Mouse (Mus musculus) spleen, postnatal 36 days (tissue): ENCODE data around the gene Fscn2.

Source experiments
- DNase-seq, 2 experiments: peaks; one replicate each; pipeline ENCODE4 v3.0.0; 2022; ENCODE audit warnings: low spot score in 2 of 2, mixed read lengths in 1 of 2

Gene Fscn2

DNA sequence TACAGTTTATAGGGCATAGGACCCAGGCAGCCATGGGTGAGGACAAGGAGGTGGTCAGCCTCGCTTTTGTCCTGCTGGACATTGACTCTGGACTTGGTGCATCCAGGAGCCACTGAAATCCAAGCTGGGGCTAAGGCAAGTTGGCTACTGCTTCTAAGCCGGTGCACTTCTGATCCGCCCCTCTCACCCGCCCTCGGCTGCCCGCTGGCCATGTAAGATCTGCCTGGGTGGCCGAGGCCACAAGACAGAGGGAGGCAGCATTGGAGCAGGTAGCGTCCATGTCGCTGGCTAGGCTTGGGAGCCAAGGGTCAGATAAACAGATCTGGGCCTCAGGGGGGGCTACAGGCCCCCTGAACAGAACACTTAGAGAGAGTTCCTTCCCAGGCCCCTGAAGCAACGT is at the start of gene Fscn2:
Fscn2 (plus strand) TSS at position 240 of the 400 bp plus-strand sequence.
- DNase-seq = no peak

DNA sequence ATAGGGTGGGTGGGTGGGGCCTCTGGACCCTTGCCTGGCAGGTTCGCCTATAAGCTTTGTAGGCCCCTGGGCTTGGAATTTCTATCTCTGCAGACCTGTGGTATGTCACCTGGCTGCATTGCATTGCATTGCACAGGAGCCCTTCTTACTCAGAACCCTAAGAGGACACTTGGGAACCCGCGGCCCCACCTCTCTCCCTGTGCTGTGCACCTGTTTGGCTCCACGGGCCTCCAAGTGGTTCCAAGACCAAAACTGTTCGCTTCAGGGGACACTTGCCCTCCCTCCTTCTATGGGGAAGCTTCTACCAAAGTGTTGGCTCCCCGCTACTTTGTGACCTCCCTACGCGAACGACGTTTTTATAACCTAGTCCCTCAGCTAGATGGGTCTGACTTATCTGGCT is 49.8 kb upstream of the Fscn2 start:
- no peak for DNase-seq

DNA sequence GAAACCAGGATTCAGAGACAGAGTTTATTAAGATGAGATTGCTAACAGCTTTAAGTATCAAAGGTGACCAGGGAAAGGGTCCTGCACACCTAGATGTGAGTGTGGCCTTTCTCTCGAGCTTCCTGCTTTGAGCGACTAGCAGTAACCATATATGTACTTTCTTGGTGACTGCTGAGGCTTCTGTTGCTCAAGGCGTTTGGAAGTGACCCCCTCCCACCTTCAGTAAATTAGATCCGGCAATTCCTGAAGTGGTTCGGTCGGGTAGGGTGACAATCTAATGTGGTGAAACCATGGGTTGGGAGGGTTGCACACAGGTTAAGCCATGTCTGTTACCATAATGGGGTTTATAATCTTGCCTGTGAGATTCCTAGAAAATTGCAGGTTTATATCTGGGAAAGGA is 49.3 kb upstream of the Fscn2 start:
- no peak for DNase-seq

DNA sequence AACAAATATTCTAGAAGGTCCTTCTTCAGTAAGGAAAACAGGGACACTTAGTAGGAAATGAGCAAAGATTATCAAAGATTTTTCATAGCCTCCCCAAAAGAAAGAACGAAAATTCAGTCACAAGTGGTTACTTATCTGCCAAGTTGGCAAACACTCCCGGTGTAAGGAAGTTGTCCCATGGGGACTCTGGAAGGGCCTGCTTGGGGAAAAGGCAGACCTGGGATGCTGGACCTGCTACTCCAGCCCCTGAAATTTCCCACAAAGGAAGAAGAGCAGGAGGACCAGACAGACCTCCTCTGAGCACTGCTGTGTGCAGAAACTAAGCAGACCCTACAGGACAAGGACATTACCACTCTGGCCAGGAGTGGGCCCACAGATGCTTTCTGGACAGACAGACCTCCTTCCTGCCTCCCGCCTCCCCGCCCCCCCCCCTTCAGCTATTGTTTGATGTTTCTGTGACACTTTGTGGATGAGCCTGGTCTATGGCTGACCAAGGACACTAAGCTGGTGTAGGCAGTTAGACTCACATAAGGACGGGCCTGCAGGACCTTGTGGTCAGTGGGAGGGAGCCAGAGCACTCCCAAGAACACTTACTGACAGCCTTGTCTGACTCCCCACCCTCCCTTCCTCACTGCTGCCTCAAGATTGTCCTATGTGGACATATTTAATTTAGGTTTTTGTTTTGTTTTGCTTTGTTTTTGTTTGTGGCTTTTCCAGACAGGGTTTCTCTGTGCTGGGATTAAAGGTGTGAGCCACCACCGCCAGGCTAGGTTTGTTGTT is 47.2 kb upstream of the Fscn2 start:
- no peak for DNase-seq

DNA sequence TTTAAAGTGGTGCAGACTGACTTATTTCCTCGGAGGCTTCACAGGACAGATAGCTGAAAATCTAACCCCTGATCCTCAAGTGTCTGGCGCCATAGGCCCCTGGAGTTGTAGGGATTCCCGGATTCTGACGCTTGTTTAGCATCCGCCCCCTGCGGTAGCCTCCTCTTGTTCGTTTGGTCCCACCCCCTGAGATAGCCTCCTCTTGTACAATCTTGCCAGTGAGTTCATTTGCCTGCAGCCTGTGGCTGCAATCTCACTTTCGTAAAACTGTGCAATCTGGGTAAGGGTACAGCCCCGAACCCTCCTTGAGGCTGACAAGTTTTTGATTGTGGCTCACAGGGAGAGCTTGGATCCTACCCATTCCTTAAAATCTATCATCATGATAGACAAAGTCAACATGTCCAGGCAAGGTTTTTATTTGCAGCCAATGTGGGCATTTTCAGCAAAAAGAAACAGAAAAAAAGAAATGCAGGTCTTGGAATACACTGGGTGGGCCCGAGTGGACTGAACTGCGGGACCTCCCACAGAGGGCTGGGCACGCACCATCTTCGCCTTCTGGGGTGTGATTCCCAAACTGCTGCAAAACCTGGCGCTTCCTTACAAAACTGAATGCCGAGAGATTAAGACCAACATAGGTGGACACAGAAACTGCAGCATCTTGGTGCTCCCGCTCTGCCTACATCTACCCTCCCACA is 46.5 kb upstream of the Fscn2 start:
- no peak for DNase-seq

DNA sequence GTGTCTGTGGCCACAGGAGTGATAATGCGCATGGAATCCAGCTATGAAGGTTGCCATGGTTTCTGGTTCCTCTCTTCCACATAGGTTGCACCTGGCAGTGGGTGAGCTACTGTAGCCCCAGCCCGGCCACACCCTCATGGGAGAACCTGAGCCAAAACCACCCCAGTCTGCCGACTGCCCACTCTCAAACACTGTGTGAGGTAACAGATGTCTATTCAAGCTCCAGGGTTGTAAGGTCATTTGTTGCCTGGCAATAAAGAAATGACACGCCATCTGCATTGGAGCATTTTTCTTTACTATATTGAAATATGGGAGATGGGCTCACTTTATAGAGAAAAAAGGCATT is 45.9 kb upstream of the Fscn2 start:
- DNase-seq = no peak

DNA sequence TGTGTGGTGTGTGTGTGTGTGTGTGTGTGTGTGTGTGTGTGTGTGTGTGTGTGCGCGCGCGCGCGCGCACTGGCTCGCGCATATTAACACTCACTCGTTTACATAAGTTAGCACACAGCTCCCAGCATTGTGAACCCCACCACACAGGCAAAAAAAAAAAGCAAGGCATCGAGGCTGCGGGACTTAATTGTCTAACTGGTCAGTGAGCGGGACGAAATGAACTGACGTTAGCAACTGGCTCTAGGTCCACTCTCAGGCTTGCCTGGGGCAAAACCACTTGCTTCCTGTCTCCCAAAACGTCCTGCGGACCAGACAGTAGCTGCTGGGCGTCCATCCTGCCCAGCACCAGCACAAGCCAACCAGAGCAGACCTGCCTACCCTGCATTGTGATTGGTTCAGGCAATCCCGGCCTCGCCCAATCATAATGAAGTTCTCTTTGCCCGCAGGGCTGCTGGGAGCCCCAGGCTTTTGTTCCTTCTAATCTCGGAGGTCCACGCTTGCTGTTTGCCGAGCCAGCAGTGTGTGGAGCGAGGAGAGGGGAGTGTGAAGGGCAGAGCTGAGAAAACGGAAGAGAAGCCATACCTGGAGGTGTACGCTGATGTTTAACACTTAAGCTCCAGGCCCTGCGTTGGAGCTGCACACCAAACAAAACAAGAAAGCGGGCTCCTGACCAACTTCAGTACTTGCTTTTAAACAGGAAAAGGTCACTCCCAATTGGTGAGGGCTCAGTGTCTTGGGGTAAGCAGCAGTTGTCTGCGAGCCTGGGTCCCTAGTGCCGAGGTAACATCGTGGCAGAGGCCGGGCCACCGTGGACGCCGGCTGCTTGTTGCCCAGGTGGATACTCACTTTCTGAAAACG is 45.3 kb upstream of the Fscn2 start:
- peak; percentile 91 to 92 for DNase-seq

DNA sequence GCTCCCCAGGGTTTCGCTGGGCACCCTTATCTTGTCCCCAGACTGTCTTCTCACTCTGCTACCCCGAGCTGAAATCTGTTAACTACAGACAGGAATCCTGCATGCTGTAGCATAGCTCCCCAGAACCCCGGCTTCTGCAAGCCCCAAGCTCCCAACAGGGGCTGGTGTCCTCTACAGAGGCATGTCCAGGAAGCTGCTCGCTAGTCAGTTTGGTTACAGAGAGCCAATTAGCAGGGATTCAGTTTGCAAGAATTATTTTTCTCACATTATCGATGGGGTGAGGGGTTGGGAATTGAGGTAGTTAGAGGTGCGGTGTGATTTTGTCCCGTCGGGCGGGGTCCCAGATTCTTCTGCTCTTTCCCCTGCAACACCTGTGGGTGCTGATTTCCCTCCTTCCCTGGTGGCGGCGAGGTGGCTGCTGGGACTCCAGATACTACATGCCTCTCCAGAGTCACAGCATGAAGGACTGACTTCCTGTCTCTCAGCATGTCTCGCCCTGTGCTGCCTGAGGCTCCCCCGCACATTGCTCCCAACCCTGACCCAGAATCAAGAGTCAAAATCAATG is 44.6 kb upstream of the Fscn2 start:
- DNase-seq = no peak

DNA sequence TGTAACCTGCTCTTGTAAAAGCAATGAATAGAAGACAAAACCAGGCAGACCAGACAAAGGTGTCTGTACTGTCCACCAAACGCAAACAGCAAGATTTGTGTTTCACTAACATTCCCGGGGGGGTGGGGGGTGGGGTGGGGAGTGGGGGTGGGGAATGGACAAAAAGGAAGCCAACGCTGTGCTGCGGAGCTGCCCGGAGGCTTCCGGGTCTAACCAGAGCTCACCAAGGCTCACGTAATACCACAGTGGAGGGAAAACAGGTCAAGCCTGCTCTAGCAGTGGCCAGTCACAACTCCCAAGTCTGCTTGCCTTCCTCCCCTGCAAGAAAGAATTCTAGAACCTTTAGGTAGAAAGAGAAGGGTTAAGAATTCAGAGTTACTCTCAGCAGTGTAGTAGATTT is 43.9 kb upstream of the Fscn2 start:
- DNase-seq = no peak

DNA sequence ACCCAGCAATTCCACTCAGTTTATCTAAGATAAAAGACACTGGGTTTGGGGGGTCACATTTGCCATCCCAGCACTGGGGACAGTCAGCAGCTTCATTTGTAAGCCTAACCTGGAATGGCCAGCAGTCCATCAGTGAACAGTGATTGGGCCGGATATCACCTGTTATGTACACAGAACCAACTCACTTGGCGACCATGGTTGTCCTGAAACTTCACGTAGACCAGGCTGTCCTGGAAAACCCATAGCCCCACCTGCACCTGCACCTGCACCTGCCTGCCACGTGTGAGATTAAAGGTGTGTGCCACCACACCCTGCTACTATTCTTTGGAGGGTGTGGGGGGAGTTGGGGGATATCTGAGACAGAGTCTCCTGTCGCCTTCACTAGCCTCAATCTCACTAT is 42.0 kb upstream of the Fscn2 start:
- no peak for DNase-seq

DNA sequence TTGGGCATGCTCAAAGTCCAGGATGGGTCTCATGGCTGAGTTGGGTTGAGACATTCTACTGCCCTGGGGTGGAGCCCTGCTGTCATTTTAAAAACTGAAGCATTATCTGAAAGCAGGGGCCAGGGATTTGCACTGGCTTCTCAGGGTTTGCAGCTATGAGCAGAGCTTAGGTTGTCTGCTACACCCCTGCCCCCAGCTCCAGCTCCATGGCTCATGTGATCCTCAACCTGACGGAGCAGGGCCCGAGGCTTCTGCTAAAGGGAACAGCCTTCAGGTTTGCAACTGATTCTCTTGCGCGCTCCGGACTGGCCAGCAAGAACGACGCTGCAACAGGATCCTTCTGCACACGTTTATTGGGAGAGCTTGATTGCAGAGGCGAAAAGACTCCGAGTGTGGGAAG is 41.2 kb upstream of the Fscn2 start:
- DNase-seq = no peak

DNA sequence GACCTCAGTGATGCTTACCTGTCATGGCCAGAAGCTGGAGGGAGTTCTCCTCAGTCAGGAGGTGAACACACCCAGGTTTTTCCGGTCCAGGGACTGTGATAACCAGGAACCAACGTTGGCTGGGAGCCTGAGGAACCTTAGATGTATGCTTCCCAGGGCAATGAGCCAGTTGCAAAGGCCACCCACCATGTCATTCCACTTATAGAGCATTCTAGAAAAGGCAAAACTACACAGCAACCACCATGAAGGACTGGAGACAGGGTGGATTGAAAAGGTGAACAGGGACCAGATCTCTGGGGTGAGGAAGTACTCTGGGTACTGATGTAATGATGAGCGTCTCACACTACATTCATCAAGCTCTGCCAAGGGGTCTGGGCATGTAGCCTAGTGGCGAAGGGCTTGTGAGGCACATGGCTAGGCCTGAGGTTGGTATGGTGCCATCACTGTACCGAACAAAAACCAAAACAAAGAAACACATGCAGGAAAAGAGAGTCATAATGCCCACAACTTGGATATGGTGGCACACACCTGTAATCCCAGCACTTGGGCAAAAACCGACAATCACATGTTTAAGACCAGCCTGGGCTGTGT is 25.8 kb upstream of the Fscn2 start:
- DNase-seq = no peak

DNA sequence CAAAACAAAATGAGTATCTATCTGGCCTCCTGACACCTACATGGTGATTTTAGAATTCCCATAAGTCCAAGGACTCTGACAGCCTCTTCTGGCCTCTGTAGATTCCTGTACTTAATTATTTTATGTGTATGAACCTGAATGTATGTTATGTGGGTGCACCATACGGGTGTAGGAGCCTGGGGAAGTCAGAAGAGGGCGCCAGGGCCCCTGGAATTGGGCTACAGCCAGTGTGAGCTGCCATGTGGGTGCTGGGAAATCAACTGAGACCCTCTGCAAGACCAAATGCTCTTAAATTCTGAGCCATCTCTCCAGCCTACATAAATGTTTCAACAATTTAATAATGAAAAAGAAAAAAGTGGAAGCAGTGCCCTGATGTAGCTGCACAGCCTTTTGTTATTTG is 23.9 kb upstream of the Fscn2 start:
- no peak for DNase-seq

DNA sequence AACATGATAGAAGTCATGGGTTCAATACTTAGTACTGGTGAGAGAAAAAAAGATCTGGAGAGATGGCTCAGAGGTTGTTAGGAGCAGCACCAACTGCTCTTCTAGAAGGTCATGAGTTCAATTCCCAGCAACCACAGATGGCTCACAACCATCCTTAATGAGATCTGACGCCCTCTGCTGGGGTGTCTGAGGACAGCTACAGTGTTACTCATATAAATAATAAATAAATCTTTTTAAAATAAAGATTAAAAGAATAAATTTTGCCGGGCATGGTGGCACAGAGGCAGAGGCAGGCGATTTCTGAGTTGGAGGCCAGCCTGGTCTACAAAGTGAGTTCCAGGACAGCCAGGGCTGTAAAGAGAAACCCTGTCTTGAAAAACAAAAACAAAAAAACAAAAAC is 22.5 kb upstream of the Fscn2 start:
- DNase-seq = no peak

DNA sequence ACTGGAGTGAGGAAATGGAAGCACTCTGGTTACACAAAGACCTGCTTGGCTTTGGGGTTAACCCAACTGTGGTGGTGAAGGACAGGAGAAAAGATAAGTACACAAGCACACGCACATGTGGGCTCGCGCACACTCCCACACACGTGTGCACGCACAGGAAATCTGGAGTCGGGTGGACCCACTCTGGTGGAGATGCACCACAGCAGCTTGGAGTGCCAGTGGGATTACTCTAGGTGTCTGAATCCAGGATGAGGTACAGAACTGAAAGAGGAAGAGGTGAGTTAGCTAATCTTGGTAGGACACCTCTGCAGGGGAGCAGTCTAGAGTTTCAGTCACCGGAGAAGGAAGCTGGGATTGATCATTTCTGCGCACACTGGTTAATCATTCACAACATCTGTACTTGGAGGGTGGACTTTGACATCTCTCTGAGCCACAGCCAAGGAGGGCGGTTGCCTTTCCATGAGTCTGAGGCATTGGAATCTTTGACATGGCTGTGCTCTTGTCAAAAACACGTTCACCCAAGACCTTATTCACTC is 21.3 kb upstream of the Fscn2 start:
- no peak for DNase-seq

DNA sequence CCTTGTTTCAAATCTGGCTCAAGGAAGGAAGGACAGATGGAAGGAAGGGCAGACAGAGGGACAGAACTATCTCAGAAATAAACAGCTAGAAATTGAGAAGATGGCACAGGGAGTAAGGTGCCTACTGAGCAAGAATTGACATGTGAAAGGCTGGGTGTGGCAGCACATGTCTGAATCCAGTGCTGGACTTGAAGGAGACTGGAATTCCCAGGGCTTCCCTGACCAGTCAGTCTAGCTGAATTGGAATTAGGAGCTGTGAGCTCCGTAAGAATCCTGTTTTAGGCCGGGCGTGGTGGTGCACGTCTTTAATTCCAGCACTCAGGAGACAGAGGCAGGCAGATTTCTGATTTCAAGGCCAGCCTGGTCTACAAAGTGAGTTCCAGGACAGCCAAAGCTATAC is 19.7 kb upstream of the Fscn2 start:
- DNase-seq = no peak

DNA sequence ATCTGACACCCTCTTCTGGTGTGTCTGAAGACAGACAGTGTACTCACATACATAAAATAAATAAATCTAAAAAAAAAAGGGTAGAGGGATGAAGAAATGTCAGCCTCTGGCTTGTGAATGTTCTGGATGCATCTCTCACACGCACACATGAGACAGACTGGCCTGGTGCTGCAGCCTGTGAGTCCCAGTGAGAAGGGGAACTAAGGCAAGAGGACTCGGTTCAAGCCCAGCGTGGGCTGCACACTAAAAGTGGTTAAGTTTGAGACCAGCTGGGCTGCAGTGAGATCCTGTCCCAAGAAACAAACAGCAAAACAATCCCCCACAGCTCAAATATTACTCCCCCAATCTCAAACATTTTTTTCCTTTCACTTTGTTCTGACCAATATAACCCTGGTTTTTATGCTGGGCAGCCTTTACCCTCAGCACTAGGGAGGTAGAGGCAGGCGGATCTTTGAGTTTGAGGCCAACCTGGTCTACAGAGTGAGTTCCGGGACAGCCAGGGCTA is 18.6 kb upstream of the Fscn2 start:
- no peak for DNase-seq

DNA sequence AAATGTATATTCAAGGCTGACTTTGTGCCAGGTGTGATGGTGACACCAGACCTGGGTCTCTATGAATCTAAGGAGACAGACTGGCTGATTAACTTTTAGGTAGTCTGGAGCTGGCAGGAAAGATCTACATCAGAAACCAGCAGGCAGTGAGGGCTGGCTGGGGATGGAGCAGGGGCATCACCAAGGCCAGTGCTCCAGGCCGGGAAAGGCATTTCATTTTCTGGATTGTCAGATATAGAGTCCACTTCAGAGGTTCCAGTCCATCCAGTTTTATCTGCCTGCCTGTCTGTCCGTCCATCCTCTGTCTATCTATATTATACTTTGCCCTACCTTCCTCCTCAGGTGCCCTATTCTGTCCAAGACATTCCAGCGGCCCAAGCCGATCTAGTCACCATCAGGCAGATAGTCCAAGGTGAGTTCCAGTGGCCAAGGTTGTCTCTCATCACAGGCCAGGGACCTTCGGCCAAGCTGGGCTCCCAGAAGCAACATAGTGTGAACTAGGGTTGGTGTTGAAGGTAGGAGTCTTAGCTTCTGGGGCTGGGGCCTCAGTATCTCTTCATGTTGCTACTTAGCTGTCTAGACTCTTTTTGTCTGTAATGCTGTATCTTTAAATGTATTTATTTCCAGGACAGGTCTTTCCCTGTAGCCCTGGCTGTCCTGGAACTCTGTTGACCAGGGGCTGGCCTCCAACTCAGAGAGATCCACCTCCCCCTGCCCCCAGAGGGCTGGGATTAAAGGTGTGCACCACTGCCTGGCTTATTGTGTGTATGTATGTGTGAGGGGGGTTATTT is 17.6 kb upstream of the Fscn2 start:
- no peak for DNase-seq

DNA sequence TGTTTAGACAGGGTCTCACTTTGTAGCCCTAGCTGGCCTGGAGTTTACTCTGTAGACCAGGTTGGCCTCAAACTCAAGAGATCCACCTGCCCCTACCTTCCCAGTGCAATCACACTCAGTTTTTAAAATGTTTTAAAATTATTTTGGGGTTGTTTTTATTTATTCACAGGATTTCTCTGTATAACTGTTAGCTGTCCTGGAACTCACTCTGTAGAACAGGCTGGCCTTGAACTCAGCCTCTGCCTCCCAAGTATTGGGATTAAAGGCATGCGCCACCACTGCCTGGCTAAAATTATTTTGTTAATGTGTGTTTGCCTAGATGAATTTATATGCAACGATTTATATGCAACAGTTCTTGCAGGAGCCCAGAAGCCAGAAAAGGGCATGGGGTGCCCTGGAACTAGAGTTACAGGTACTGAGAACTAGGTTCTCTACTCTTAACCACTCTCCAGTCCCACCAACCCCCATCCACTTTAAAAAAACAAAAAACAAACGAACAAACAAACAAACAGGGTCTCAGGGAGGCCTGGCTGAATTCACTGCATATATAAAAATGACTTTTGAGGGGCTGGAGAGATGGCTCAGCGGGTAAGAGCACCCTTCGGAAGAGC is 16.9 kb upstream of the Fscn2 start:
- DNase-seq = no peak

DNA sequence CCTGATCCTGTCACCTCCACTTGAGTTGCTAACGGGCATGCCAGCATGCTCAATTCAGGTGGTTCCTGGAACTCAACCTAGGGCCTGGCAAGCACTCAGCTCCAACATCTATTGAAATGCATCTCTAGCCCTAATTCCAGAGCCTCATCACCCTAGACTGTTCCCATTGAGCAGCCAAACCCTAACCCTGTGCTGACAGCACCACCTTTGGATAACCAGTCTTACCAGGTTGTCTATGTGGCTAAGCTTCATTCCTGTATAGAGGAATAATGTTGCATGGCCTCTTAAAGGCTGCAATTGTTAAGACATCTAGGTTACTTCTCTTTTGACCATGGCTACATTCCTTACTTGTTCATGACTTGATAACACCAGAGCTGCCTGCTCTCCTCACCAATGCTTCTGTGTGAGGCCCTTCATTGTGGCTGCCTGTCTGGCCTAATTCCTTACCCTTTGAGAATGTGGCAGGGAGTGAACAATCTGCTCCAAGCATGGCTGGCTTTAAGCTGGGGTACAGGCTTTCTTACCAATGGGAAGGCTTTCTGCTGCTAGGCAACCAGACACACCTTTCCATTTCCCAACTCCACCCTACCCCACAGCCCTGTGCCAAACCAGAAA is 16.2 kb upstream of the Fscn2 start:
- no peak for DNase-seq
